Mouse (Mus musculus) midbrain, embryonic 10.5 days (tissue): ENCODE results near the gene Xpo6. TPM values are rescaled to one million over a fixed set of nuclear protein-coding genes. Genes with fewer than 3 reads are reported as not detected.

ENCODE experiments used
- DNase-seq: peaks from one replicate; pipeline ENCODE4 v3.0.0-alpha.2; 2017; ENCODE audit warnings: low spot score
- H3K27ac ChIP-seq: fragments of 300-500 bp; sonication (generic); replicated peaks from 2 replicates; pipeline ENCODE4 v1.5.1; 2016; ENCODE audit warnings: mild to moderate bottlenecking
- H3K27me3 ChIP-seq: fragments of 300-500 bp; sonication (generic); 2 replicates; pipeline ENCODE4 v1.6.1; 2016; ENCODE audit warnings: low read depth, mild to moderate bottlenecking; ENCODE audit not compliant: poor library complexity, severe bottlenecking
- H3K36me3 ChIP-seq: fragments of 300-500 bp; sonication (generic); 2 replicates; pipeline ENCODE4 v1.6.1; 2016; ENCODE audit warnings: mild to moderate bottlenecking, moderate library complexity
- H3K4me1 ChIP-seq: fragments of 300-500 bp; sonication (generic); 2 replicates; pipeline ENCODE4 v1.6.1; 2016
- H3K4me3 ChIP-seq: fragments of 300-500 bp; sonication (generic); 2 replicates; pipeline ENCODE4 v1.5.1; 2016; ENCODE audit warnings: mild to moderate bottlenecking, moderate library complexity
- H3K9me3 ChIP-seq: fragments of 300-500 bp; sonication (generic); replicated peaks from 2 replicates; pipeline ENCODE4 v1.6.1; 2016; ENCODE audit warnings: mild to moderate bottlenecking
- WGBS: fragments of 180-500 bp; shearing (Covaris S2); methylation state at CpG from one replicate; pipeline ENCODE4 v1.1.7; 2016; 5-methylcytosine and 5-hydroxymethylcytosine counted together
- polyA plus RNA-seq: library from polyadenylated mRNA; unstranded; fragments of >200 nt; fragmentation: Nextera tagmentation; extraction: Ambion mirVana; gene quantifications from 2 replicates; pipeline ENCODE4 v1.2.1, GENCODE M21; 2016

Xpo6 gene
- polyA plus RNA-seq, 1 experiment from 2014 or later: 65.7 TPM

DNA sequence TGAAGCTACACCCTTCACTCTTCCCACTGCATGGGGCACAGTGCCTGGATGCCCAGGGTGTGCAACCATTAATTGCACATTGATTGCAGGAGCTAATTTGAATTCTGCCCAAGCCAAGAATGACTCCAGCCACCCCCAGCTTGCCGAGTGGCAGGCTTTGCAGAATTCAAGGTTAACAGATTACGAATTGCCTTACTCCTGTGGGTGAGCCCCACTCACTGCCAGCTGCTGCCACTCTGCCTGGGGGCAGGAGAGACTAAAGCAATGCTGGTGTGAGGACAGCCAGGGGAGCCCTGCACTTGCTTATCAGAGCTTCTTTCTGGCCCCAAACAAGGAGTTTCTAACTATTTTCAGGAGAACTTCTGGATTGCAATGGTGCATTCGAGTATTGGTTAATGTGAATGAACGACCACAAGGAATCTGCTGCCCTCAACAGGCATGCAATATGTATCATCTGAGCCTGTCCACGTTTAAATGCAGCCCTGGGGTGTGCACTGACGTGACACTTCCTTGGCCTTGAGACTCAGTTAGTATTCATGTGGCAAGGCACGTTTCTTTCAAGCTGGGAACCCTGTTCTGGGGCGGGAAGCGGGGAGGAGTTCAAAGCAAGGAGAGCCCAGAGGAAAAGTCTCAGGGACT, 116.8 kb downstream of the Xpo6 start:
- WGBS: 24% methylated on average over 9 of the region's 9 CpGs
- Histone ChIP-seq H3K27me3 (peaks cover 83% of the 10 kb centered on the region), H3K27ac (no peak overlapping the region), H3K4me3 (no peak overlapping the region), H3K4me1 (peaks cover 44% of the 10 kb centered on the region), H3K36me3 (no peaks in the 10 kb centered on the region), H3K9me3 (no peaks in the 10 kb centered on the region)
- no peak for DNase-seq

DNA sequence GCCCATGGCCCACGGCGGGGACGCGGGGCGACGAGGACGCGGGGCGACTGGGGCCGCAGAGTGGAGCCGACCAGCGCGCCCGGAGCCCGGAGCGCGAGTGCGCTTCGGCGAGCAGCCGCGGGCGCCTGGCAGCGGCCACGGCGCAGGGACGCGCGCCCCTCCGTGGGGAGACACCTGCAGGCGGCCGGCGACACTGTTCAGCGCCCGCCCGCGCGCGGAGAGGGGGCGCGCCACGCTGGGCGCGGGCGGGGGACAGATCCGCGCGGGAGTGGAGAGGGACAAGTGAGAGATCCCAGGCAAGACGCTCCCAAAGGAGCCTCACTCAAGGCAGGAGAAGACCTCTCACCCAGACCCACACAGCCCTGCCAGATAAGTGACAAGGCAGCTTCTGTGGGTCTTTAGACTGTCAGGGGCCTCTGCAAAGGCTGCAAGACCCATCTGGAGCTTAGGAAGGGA, 118.0 kb downstream of the Xpo6 start, which contains the start of gene Gsg1l:
Gene Gsg1l, minus strand, starts transcription at position 126 of the 456 bp plus-strand sequence.
- WGBS: under 1% methylated on average over 49 of the region's 49 CpGs
- H3K4me1 ChIP-seq: peaks cover 40% of the 10 kb centered on the region
- peaks cover 91% of the 10 kb centered on the region for H3K27me3 ChIP-seq
- H3K36me3 ChIP-seq: no peaks in the 10 kb centered on the region
- peak; percentile 40 for DNase-seq
- H3K27ac ChIP-seq: peak within 1 kb of the TSS; percentile 56; the same call in 1 of the 2 replicates
- H3K4me3 ChIP-seq: peak within 1 kb of the TSS; percentile 65
- no peaks in the 10 kb centered on the region for H3K9me3 ChIP-seq

DNA sequence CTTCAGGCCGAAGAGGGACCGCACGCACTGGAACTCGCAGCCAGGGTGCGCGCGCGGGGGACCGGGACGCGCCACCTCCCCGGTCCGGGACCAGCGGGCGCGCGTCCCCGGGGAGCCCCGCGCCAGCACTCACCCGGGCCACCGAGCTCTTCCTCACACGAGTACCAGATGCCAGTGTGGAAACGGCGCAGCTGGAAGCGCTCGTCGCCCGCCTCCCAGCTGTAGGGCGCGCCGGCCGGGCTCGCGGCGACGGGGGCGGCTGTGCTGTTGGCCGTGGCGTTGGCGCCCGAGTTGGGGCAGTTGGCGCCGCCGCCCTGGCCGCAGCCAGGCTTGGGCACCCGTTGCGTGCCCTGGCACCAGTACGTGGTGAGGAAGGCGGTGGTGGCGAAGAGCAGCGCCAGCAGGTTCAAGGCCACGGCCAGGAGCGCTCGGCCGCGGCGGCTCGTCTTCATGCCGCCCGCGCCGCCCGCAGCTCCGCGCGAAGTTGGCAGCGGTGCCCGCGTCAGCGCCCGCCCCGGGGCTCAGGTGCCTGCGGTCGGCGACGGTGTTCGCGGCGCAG, 118.5 kb downstream of the Xpo6 start:
- Histone ChIP-seq H3K4me3 (peak overlapping the region; percentile 65), H3K27ac (peak overlapping the region; percentile 56; the same call in 1 of the 2 replicates), H3K4me1 (peaks cover 37% of the 10 kb centered on the region), H3K27me3 (peaks cover 87% of the 10 kb centered on the region), H3K9me3 (no peaks in the 10 kb centered on the region), H3K36me3 (no peaks in the 10 kb centered on the region)
- DNase-seq: no peak
- WGBS: under 1% methylated on average over 80 of the region's 80 CpGs

DNA sequence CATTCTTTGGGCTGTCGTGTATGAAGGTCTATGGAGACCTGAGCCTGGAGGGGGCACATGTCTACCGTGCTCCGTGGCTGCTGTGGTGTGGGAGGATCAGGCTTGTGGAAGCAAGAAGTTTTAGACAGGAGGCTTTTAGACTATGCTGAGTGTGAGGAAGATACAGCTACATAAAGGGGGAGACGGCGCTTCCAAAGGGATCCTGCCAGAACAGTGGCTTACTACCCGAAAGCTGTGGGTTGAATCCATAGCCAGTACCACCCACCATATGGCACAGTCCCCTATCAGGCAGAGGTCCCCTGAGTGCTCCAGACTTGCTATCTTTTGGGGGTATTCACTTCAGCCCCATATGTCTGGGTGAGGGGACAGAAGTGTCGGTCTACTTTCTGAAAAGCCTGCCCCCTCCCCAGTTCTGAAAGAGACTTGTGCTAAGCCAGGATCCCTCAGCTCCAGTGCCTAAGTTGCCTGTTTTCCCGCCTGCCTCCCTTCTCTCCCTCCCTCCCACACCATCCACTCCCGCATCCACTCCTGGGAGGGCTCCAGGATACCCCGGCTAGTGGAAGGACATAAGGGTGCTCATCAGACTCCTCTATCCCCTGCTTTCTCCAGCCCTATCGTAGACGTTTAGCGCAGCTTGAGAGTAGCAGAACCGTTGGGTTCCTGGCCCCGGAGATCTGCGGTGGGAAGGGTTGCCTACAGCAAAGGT, 119.2 kb downstream of the Xpo6 start:
- peak overlapping the region; percentile 65 for H3K4me3 ChIP-seq
- WGBS: 19% methylated on average over 16 of the region's 16 CpGs
- no peaks in the 10 kb centered on the region for H3K36me3 ChIP-seq
- peaks cover 31% of the 10 kb centered on the region for H3K4me1 ChIP-seq
- no peaks in the 10 kb centered on the region for H3K9me3 ChIP-seq
- H3K27me3 ChIP-seq: peaks cover 87% of the 10 kb centered on the region
- H3K27ac ChIP-seq: no peak overlapping the region
- DNase-seq: no peak

DNA sequence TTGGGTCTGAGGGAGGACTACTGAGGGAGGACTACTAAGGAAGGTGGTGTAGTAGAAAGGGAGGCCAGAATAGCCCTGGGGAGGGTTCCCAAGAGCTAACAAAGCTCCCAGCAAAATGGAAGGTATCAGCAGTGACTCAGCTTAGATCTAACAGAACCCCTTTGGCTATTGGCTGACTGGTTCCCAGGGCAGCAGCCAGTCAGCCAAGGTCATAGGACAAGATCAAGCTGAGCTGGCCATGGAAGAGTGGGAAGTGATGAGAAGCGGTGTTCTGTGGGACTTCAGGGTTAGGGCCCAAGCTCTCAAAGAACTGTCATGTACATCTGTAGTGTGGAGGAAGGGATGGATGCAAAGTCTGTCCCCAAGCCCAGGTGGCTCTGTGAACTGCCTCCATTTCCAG, 123.4 kb downstream of the Xpo6 start:
- Histone ChIP-seq H3K4me1 (peaks cover 10% of the 10 kb centered on the region), H3K36me3 (no peaks in the 10 kb centered on the region), H3K4me3 (no peak overlapping the region), H3K27me3 (peaks cover 47% of the 10 kb centered on the region), H3K27ac (no peak overlapping the region), H3K9me3 (no peaks in the 10 kb centered on the region)
- no peak for DNase-seq
- 94% methylated on average over 1 of the region's 1 CpGs for WGBS

DNA sequence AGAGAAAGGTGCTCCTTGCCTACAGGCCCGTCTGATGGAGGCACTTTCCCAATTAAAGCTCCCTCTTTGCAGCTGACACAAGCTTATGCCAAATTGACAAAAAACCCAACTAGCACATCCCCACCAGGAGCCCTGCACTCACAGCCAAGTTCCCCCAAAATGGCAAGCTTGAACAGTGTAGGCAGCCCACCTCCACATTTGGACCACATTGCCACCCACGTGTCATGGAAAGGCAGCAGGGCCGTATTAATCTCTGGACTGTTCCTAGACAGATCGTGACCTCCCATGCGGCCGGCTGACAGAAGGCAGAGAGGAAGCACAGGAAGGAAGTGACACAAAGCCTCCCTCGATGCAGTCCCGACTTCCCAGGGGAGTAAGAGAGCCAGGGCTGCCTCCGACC, 125.2 kb downstream of the Xpo6 start:
- H3K9me3 ChIP-seq: no peaks in the 10 kb centered on the region
- peaks cover 28% of the 10 kb centered on the region for H3K27me3 ChIP-seq
- DNase-seq: no peak
- 72% methylated on average over 9 of the region's 9 CpGs for WGBS
- H3K36me3 ChIP-seq: no peaks in the 10 kb centered on the region
- H3K27ac ChIP-seq: no peak overlapping the region; the same call in 1 of the 2 replicates
- peaks cover 3% of the 10 kb centered on the region; the same call in 1 of the 2 replicates for H3K4me1 ChIP-seq
- no peak overlapping the region for H3K4me3 ChIP-seq

DNA sequence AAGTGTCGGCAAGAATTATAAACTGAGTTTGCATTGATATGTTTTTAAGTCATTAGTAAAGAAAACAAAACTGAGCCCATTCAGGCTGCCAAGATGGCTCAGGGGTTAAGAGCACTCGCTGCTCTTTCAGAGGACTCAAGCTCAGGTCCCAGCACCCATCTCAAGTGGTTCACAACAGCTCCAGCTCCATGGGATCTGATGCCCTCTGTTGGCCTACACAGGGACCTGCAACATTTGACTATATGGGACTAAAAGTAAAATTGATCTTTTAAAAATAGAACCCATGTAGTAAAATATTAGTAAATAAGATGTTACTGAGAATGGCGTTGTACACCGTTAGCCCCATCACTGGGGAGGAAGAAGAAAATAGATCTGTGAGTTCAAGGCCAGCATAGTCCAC, 130.0 kb downstream of the Xpo6 start:
- DNase-seq: no peak
- Histone ChIP-seq H3K27me3 (peaks cover 7% of the 10 kb centered on the region; the same call in 1 of the 2 replicates), H3K27ac (no peak overlapping the region), H3K36me3 (no peaks in the 10 kb centered on the region), H3K4me1 (peaks cover 3% of the 10 kb centered on the region; the same call in 1 of the 2 replicates), H3K9me3 (no peaks in the 10 kb centered on the region), H3K4me3 (no peak overlapping the region)
- WGBS: 90% methylated on average over 4 of the region's 4 CpGs

DNA sequence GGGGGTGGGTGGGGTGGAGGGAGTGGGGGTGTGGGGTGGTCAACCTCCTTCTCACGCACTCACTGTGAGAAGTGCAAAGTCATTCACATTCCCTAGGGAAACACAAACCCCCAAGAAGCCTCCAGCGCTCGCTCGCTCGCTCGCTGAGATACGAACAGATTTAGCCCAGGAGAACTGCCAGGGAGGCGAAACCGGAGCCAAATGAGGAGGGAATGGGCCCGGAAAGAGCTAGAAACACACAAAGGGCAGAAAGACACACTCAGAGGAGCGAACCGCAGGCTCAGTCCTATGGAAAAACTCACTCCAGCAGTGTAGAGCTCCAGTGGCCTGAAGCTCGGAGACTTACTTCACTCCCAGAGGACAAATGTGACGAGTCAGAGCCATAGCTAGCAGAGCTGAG, 133.5 kb downstream of the Xpo6 start:
- Histone ChIP-seq H3K27me3 (peaks cover 7% of the 10 kb centered on the region; the same call in 1 of the 2 replicates), H3K4me3 (no peak overlapping the region), H3K36me3 (no peaks in the 10 kb centered on the region), H3K27ac (no peak overlapping the region), H3K9me3 (no peaks in the 10 kb centered on the region), H3K4me1 (peaks cover 9% of the 10 kb centered on the region)
- no peak for DNase-seq
- WGBS: 69% methylated on average over 14 of the region's 14 CpGs

DNA sequence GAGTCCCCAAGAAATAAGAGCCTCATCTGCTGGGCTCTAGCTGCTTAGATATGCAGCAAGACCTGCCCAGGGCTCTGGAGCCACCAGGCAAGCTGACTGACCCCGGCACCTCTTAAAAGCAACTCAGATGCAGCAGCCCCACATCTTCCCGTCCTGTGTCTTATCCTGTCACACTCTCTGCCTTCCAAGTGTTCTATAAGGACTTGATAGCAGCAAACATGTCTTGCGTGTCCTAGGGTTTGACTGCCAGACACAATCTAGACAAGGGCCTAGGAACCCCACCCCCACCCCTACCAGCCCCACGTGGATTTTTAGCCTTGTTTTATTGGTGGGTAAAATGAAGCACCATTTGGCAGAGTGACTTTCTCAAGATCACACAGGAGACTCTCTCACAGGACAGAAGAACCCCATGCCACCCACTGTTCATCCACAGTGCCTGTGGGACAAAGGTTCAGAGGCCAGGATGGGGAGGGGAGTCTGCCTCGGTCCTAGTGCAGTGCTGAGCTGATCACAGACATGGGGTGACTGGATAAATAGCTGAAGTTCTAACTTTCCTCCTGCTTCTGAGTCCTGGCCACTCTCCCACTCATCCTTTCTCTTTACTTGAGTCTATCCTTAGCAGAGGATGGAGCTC, 134.9 kb downstream of the Xpo6 start:
- WGBS: 77% methylated on average over 5 of the region's 5 CpGs
- DNase-seq: no peak
- Histone ChIP-seq H3K36me3 (no peaks in the 10 kb centered on the region), H3K4me1 (peaks cover 9% of the 10 kb centered on the region), H3K27ac (no peak overlapping the region), H3K9me3 (no peaks in the 10 kb centered on the region), H3K4me3 (no peak overlapping the region), H3K27me3 (peaks cover 10% of the 10 kb centered on the region; the same call in 1 of the 2 replicates)

DNA sequence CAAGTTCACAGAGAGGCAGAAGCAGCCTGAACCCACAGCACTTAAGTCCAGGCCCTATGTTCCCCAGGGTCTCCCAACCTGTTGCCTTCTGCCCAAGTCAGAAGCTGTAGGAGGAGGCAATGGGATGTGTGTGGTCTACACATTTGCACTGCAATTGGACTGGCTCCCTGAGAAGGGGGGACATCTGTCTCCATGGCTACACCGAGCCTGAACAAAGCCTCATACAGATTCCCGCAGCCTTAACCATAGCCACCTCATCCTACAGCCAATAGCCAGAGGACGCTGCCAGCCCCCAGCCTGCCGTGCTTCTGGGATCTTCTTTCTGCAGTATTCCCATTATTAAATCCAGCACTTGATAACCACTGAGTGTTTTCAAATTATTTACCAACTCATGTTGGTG, 138.1 kb downstream of the Xpo6 start:
- H3K4me3 ChIP-seq: no peak overlapping the region
- peaks cover 27% of the 10 kb centered on the region for H3K4me1 ChIP-seq
- DNase-seq: no peak
- H3K36me3 ChIP-seq: no peaks in the 10 kb centered on the region
- H3K27ac ChIP-seq: peak overlapping the region; percentile 23; the same call in 1 of the 2 replicates
- 59% methylated on average over 4 of the region's 4 CpGs for WGBS
- H3K27me3 ChIP-seq: peaks cover 11% of the 10 kb centered on the region; the same call in 1 of the 2 replicates
- H3K9me3 ChIP-seq: no peaks in the 10 kb centered on the region

DNA sequence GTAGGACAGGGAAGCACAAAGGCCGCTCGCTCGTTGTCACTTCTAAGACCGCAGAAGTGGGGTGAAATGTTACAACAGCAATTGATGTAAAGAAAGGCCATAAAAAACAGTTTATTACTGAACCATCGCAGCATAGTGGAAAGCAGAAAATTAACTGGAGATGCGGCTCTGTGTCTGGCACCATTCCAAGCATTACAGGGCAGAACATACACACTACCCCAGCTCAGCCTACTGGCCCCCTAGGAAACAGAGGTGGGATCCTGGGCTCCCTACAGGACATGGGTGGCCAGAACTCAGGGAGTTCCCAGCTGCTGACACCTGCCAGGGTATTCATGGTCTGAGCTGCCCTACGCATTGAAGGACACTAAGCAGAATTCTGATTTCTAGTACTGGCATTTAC, 141.4 kb downstream of the Xpo6 start:
- H3K4me1 ChIP-seq: peaks cover 41% of the 10 kb centered on the region

DNA sequence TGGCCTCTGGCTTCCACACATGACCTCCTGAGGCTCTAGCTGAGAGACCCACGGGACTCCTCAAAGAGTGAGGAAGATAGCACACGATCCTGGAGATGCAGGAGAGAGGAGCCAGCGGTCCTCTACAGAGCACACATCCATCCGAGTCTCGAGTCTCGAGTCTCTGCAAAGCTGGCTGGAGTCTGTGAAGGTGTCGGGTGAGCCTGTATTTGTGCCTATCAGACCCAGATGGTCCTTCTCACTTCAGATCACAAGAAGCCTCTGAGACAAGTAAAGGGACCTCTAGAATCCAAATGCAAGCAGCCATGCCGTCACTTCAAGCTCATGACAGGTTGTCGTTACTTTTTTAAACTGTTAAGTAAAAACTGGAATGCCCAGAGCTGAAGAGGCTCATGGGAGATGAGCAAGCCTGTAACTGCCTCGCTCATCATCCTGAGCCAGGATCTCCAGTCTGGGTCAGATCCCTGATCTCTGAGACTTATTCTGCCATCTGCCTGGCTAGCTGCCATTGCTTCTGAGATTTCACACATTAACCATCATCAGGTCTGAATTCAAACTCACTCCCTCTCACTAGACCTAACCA, 142.9 kb downstream of the Xpo6 start:
- Histone ChIP-seq H3K27ac (no peak overlapping the region), H3K27me3 (peaks cover 4% of the 10 kb centered on the region; the same call in 1 of the 2 replicates), H3K4me1 (peaks cover 38% of the 10 kb centered on the region), H3K9me3 (no peaks in the 10 kb centered on the region), H3K4me3 (no peak overlapping the region), H3K36me3 (no peaks in the 10 kb centered on the region)
- no peak for DNase-seq
- WGBS: 86% methylated on average over 10 of the region's 10 CpGs

More for the DNA sequence above, 141.4 kb downstream of the Xpo6 start:
- DNase-seq: no peak
- WGBS: 81% methylated on average over 7 of the region's 7 CpGs
- Histone ChIP-seq H3K4me3 (no peak overlapping the region), H3K27ac (peak overlapping the region; percentile 13; the same call in 1 of the 2 replicates), H3K27me3 (peaks cover 4% of the 10 kb centered on the region; the same call in 1 of the 2 replicates), H3K36me3 (no peaks in the 10 kb centered on the region), H3K9me3 (no peaks in the 10 kb centered on the region)
